Mouse (Mus musculus) embryonic facial prominence, embryonic 14.5 days (tissue): ENCODE data around the gene Acap3. TPM values are rescaled to one million over a fixed set of nuclear protein-coding genes. Genes with fewer than 3 reads are reported as not detected.

Source experiments
- ATAC-seq: fragments of 200-750 bp; cut with Nextera tagmentation; 2 replicates; pipeline ENCODE4 v1.8.0; 2017; ENCODE audit warnings: low read depth, moderate number of reproducible peaks, moderate TSS enrichment
- DNase-seq: peaks from one replicate; pipeline ENCODE4 v3.0.0-alpha.2; 2015; ENCODE audit warnings: low spot score
- H3K27ac ChIP-seq: fragments of 300-500 bp; sonication (generic); replicated peaks from 2 replicates; pipeline ENCODE4 v1.5.1; 2014; ENCODE audit warnings: low read depth, mild to moderate bottlenecking, low read length, moderate library complexity
- H3K27me3 ChIP-seq: fragments of 300-500 bp; sonication (generic); replicated peaks from 2 replicates; pipeline ENCODE4 v1.6.1; 2014; ENCODE audit warnings: low read length; ENCODE audit not compliant: control insufficient read depth, insufficient read depth
- H3K36me3 ChIP-seq: fragments of 300-500 bp; sonication (generic); 2 replicates; pipeline ENCODE4 v1.6.1; 2014; ENCODE audit warnings: low read length, mixed read lengths; ENCODE audit not compliant: control insufficient read depth, insufficient read depth
- H3K4me1 ChIP-seq: fragments of 300-500 bp; sonication (generic); 2 replicates; pipeline ENCODE4 v1.6.1; 2014; ENCODE audit warnings: antibody characterized with exemption, low read length; ENCODE audit not compliant: control insufficient read depth, insufficient read depth
- H3K4me2 ChIP-seq: fragments of 300-500 bp; sonication (generic); 2 replicates; pipeline ENCODE4 v1.6.1; 2014; ENCODE audit warnings: low read depth, mild to moderate bottlenecking, low read length, moderate library complexity, mixed read lengths
- H3K4me3 ChIP-seq: fragments of 300-500 bp; sonication (generic); 2 replicates; pipeline ENCODE4 v1.5.1; 2014; ENCODE audit warnings: low read depth, mild to moderate bottlenecking, low read length
- H3K9ac ChIP-seq: fragments of 300-500 bp; sonication (generic); 2 replicates; pipeline ENCODE4 v1.6.1; 2014; ENCODE audit warnings: low read depth, mild to moderate bottlenecking, low read length, moderate library complexity, mixed read lengths
- H3K9me3 ChIP-seq: fragments of 300-500 bp; sonication (generic); 2 replicates; pipeline ENCODE4 v1.6.1; 2016; ENCODE audit warnings: low read length; ENCODE audit not compliant: control insufficient read depth
- WGBS: fragments of 180-500 bp; shearing (Covaris S2); extraction: QIAGEN DNeasy Blood & Tissue Kit; methylation state at CpG from one replicate; pipeline ENCODE4 v1.1.7; 2014; 5-methylcytosine and 5-hydroxymethylcytosine counted together
- polyA plus RNA-seq: library from polyadenylated mRNA; unstranded; fragments of >200 nt; fragmentation: Nextera tagmentation; extraction: Ambion mirVana; gene quantifications from 2 replicates; pipeline ENCODE4 v1.2.1, GENCODE M21; 2014

The Acap3 gene
- polyA plus RNA-seq, 1 experiment from 2014 or later: 23.9 TPM

DNA sequence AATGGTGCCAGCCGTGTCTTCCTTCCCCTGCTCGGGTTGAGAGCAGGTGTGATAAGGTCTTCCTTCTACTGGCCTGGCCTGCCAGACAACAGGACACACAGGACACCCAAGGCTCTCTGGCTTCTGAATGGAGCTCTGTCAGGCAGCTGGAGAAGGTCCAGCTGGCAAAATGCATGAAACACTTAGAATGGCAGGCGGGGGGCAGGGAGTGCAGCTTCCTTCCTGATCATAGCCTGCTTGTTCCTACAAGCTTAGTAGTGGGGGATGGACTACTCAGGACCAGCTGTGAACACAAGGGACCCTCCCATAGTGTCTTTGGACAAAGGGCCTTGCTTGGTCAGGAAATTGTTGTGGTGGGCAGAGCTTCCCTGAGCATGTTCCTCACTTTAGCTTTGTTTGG lies 9.6 kb downstream of the Acap3 start:
- no peak overlapping the region for H3K27ac ChIP-seq
- WGBS: 77% methylated on average over 3 of the region's 3 CpGs

DNA sequence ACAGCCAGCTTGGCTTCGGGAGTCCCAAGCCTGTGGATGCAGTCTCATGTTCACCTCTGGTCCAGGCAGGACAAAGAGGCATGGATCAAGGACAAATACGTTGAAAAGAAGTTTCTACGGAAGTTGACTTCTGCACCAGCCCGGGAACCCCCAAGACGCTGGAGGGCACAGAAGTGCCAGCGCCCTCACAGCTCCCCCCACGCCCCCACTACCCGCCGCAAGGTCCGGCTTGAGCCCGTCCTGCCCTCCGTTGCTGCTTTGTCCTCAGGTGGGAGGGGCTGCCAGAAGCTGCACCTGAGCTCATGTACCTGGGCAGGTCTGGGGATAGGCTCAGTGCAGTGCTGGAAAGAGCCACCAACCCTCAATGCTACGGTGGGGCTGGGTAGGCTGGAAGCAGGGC lies 11.6 kb downstream of the Acap3 start:
- no peak overlapping the region for H3K4me2 ChIP-seq
- H3K9me3 ChIP-seq: no peaks in the 10 kb centered on the region
- DNase-seq (no peak), ATAC-seq (no peak)
- H3K36me3 ChIP-seq: peaks cover 79% of the 10 kb centered on the region
- H3K27me3 ChIP-seq: no peaks in the 10 kb centered on the region
- no peak overlapping the region for H3K4me3 ChIP-seq
- no peak overlapping the region for H3K9ac ChIP-seq
- WGBS: 95% methylated on average over 8 of the region's 13 CpGs
- no peak overlapping the region for H3K27ac ChIP-seq
- H3K4me1 ChIP-seq: no peaks in the 10 kb centered on the region

More for the DNA sequence above, 9.6 kb downstream of the Acap3 start:
- ATAC-seq (no peak), DNase-seq (peak; percentile 29)
- Histone ChIP-seq H3K27me3 (no peaks in the 10 kb centered on the region), H3K9me3 (no peaks in the 10 kb centered on the region), H3K4me3 (no peak overlapping the region), H3K4me2 (no peak overlapping the region), H3K36me3 (peaks cover 84% of the 10 kb centered on the region), H3K9ac (no peak overlapping the region), H3K4me1 (no peaks in the 10 kb centered on the region)

DNA sequence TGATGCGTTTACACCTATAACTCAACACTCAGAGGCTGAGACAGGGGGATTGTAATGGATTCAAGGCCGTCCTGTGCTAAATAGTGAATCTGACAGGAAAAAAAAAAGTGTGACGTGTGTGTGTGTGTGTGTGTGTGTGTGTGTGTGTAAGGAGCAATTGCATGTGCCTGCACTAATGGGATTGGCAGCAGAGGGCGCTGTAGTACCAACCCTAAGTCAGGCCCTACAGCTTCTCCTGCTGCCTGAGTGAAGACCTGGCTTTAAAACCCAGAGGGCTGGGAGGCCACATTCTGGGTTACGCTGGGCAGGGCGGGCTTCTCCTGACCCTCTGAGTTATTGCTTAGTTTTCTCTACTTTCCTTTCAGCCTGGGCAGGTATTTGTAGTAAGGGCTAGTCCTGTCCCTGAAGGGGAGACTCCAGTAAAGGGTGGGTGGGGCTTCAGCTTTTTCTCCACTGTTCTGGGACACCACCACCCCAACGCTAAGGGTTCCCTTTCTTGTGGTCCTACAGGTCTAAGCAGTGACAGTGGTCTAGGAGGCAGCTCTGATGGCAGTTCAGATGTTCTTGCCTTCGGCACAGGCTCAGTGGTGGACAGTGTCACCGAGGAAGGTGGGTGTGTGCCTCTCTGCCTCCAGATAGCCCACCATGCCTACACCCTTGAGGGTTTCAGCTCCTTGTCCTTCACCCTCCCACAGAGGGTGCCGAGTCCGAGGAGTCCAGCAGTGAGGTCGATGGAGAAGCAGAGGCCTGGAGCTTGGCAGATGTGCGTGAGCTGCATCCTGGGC lies 12.9 kb downstream of the Acap3 start:
- H3K9me3 ChIP-seq: no peaks in the 10 kb centered on the region
- no peak overlapping the region for H3K4me3 ChIP-seq
- 90% methylated on average over 13 of the region's 13 CpGs for WGBS
- no peak for ATAC-seq
- H3K4me1 ChIP-seq: no peaks in the 10 kb centered on the region
- H3K4me2 ChIP-seq: no peak overlapping the region
- H3K36me3 ChIP-seq: peaks cover 67% of the 10 kb centered on the region
- no peak overlapping the region for H3K27ac ChIP-seq
- DNase-seq: peak; percentile 16
- H3K9ac ChIP-seq: no peak overlapping the region
- H3K27me3 ChIP-seq: no peaks in the 10 kb centered on the region

DNA sequence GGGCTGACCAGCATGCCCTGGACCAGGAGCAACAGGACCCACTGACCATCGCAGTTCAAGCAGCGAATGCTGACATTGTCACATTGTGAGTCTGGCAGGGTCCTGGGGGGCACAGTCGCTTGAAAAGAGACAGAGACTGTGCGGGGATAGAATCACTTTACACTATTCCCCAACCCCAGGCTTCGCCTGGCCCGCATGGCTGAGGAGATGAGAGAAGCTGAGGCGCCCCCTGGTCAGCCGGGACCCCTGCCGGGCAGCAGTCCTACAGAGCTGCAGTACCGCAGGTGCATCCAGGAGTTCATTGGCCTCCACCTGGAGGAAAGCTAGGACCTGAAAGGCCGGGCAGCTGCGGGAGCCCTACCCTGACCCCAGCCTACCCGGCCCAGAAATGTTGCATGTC lies 14.0 kb downstream of the Acap3 start:
- no peak for ATAC-seq

DNA sequence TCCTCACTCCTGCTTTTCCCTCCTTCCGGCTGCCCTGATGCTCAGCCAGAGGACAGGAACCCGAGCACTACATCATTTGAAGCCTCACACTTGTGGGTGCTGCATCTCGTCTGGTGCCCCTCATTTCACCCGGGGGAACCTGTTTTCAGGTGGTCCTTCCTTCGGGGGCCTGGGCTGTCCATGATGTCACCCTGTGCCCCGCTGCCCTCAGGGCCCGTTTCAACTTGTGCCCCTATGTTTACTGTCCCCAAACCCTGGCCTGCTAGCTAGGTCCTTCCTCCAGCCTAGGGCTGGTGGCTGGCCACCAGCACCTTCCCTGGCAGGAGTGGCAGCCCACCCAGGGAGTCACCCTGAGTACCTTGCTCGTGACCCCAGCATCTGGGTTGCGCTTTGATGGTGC lies 14.5 kb downstream of the Acap3 start:
- DNase-seq (no peak), ATAC-seq (no peak)
- H3K27me3 ChIP-seq: no peaks in the 10 kb centered on the region
- no peak overlapping the region for H3K4me2 ChIP-seq
- H3K27ac ChIP-seq: no peak overlapping the region
- no peaks in the 10 kb centered on the region for H3K4me1 ChIP-seq
- 84% methylated on average over 9 of the region's 9 CpGs for WGBS
- H3K9ac ChIP-seq: no peak overlapping the region
- H3K9me3 ChIP-seq: no peaks in the 10 kb centered on the region
- H3K4me3 ChIP-seq: no peak overlapping the region
- H3K36me3 ChIP-seq: peaks cover 53% of the 10 kb centered on the region

More for the DNA sequence above, 14.0 kb downstream of the Acap3 start:
- Histone ChIP-seq H3K27ac (no peak overlapping the region), H3K9ac (no peak overlapping the region), H3K9me3 (no peaks in the 10 kb centered on the region), H3K27me3 (no peaks in the 10 kb centered on the region), H3K4me3 (no peak overlapping the region), H3K4me2 (no peak overlapping the region), H3K4me1 (no peaks in the 10 kb centered on the region), H3K36me3 (peaks cover 58% of the 10 kb centered on the region)
- WGBS: 87% methylated on average over 13 of the region's 13 CpGs
- no peak for DNase-seq

DNA sequence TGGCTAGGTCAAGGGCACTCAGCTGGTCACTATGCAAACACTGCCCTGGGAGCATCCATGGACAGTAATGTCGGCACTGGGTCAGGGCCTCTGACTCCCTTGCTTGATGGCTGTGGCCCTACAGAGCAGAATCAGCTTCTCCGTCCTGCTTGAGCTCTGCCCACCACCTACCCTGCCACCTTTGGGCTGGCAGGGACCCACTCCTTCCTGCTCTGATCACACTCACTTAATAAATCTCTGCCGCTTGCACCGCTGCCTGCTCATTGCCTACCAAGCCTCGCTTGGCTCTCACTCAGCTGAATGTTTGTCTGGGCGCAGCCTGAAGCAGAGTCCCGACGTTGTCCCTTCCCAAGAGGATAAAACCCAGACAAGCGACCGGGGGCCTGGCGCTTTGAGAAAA lies 15.4 kb downstream of the Acap3 start:
- ATAC-seq: no peak

DNA sequence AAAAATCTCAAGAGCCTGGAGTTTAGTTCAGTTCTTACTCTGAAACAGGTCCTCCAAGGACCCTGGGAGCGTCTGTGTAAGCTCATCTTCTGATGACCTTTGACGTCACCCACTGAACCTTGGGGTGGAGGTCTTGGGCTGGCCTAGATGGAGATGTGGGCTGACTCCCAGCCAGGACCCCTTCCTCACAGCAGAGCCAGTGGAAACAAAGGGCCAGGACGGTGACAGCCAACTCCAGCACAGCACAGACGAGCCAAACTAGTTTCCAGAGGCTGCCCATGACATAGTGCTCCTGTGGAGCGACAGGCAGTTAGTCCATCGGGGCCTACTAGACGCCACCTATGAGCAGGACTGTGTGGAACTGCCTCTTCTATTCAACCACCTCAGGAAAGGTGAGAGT lies 16.7 kb downstream of the Acap3 start:
- no peak overlapping the region for H3K4me3 ChIP-seq
- peaks cover 32% of the 10 kb centered on the region for H3K36me3 ChIP-seq
- ATAC-seq (no peak), DNase-seq (no peak)
- H3K9ac ChIP-seq: no peak overlapping the region
- H3K9me3 ChIP-seq: no peaks in the 10 kb centered on the region
- H3K4me2 ChIP-seq: no peak overlapping the region
- no peaks in the 10 kb centered on the region for H3K4me1 ChIP-seq
- no peak overlapping the region for H3K27ac ChIP-seq
- WGBS: 81% methylated on average over 7 of the region's 7 CpGs
- no peaks in the 10 kb centered on the region for H3K27me3 ChIP-seq

More for the DNA sequence above, 15.4 kb downstream of the Acap3 start:
- no peak overlapping the region for H3K4me2 ChIP-seq
- no peak overlapping the region for H3K27ac ChIP-seq
- no peak overlapping the region for H3K9ac ChIP-seq
- H3K4me1 ChIP-seq: no peaks in the 10 kb centered on the region
- peaks cover 45% of the 10 kb centered on the region for H3K36me3 ChIP-seq
- no peaks in the 10 kb centered on the region for H3K27me3 ChIP-seq
- H3K4me3 ChIP-seq: no peak overlapping the region
- no peaks in the 10 kb centered on the region for H3K9me3 ChIP-seq
- DNase-seq: no peak
- WGBS: 88% methylated on average over 11 of the region's 11 CpGs

DNA sequence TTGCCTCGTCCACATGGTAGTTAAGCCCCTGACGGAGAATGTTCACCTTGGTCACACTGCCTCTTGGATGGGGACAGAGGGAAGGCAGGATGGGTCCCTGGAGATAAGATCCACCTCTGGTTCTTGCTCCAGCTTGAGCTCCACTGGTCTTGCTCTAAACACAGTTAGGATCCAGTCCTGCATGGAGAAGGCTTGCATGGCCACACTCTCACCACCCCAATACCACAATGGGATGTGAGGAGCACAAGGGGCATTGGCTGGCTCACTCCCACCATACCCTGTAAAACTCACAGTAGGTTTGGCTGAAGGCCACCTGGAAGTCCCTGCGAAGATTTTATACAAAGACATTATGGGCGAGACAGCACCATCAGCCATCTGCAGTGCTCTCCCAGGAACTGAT lies 17.1 kb downstream of the Acap3 start:
- H3K4me2 ChIP-seq: no peak overlapping the region
- peaks cover 27% of the 10 kb centered on the region for H3K36me3 ChIP-seq
- no peak overlapping the region for H3K9ac ChIP-seq
- no peak overlapping the region for H3K27ac ChIP-seq
- H3K9me3 ChIP-seq: no peaks in the 10 kb centered on the region
- no peak for ATAC-seq
- no peaks in the 10 kb centered on the region for H3K27me3 ChIP-seq
- 90% methylated on average over 4 of the region's 4 CpGs for WGBS
- no peak for DNase-seq
- H3K4me1 ChIP-seq: no peaks in the 10 kb centered on the region
- H3K4me3 ChIP-seq: no peak overlapping the region

DNA sequence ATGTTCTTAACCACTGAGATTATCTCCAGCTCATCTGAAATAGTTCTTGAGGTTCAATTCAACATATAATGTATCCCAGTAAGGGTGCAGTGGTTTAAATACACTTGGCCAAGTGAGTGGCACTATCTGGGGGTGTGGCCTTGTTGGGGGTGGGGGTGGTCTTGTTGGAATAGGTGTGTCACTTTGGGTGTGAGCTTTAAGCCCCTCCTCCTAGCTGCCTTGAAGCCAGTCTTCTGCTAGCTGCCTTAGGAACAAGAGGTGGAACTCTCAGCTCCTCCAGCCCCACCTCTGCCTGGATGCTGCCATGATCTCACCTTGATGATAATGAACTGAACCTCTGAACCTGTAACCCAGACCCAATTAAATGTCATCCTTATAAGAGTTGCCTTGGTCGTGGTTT lies 40.4 kb downstream of the Acap3 start:
- 81% methylated on average over 1 of the region's 1 CpGs for WGBS
- no peak overlapping the region for H3K27ac ChIP-seq
- H3K4me2 ChIP-seq: no peak overlapping the region
- no peak for ATAC-seq
- H3K27me3 ChIP-seq: no peaks in the 10 kb centered on the region
- H3K9ac ChIP-seq: no peak overlapping the region
- no peak for DNase-seq
- no peaks in the 10 kb centered on the region for H3K36me3 ChIP-seq
- H3K4me1 ChIP-seq: no peaks in the 10 kb centered on the region
- no peak overlapping the region for H3K4me3 ChIP-seq
- H3K9me3 ChIP-seq: no peaks in the 10 kb centered on the region
